Mouse (Mus musculus) cerebellum, adult 2 months (tissue): ENCODE data around the gene Ccdc6.

ENCODE experiments used
- CTCF ChIP-seq: fragments of 200-500 bp; IDR thresholded peaks from 2 replicates; pipeline ENCODE4 v1.5.1; 2011; ENCODE audit warnings: low read depth, mild to moderate bottlenecking, control low read depth, low read length, moderate library complexity, borderline replicate concordance; ENCODE audit not compliant: insufficient read depth
- POLR2A ChIP-seq: fragments of 200-500 bp; IDR thresholded peaks from 2 replicates; pipeline ENCODE4 v1.6.1; 2011; ENCODE audit warnings: low read length, control low read depth, borderline replicate concordance; ENCODE audit not compliant: insufficient read depth

DNA sequence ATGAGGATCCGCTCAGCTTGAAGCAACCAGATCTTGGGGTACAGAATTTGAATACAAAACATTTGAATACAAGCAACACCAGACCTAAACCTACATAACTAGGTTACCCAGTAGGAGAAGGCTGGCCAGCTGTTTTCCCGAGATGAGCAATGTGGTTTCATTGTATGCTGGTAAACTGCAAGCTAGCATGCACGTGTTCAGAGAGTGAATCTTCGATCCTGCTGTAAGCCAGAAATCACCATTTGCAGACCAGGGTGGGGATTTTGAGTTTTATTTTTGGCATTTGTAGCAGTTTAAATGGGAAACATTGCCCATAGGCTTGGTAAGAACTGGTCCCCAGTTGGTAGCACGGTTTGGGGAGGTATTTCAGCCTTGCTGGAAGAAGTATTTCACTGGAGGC lies 13.7 kb upstream of the Ccdc6 start:
- TF ChIP-seq POLR2A, result no peak
- no peak for TF ChIP-seq CTCF
